Mouse (Mus musculus) megakaryocyte, embryonic 14.5 days (primary cell): ENCODE data around the gene Sirpa. TPM values are rescaled to one million over a fixed set of nuclear protein-coding genes. Genes with fewer than 3 reads are reported as not detected.

Experiments
- H3K27me3 ChIP-seq: replicated peaks from 2 replicates; pipeline ENCODE3; 2012; ENCODE audit warnings: inconsistent platforms
- H3K36me3 ChIP-seq: replicated peaks from 2 replicates; pipeline ENCODE3; 2012; ENCODE audit warnings: low read length, inconsistent platforms, mixed read lengths
- H3K4me1 ChIP-seq: 2 replicates; pipeline ENCODE4 v1.6.1; 2012; ENCODE audit warnings: inconsistent platforms
- H3K4me3 ChIP-seq: replicated peaks from 2 replicates; pipeline ENCODE3; 2012; ENCODE audit warnings: moderate library complexity, mild to moderate bottlenecking, inconsistent platforms
- H3K9me3 ChIP-seq: 2 replicates; pipeline ENCODE4 v1.6.1; 2012; ENCODE audit warnings: inconsistent platforms
- FLI1 ChIP-seq: IDR thresholded peaks from 2 replicates; pipeline ENCODE4 v1.6.1; 2012; ENCODE audit warnings: low read length, inconsistent platforms, mixed read lengths
- GATA1 ChIP-seq: IDR thresholded peaks from 3 replicates; pipeline ENCODE4 v1.6.1; 2012; ENCODE audit warnings: mixed read lengths, low read length, inconsistent platforms, borderline replicate concordance
- polyA plus RNA-seq: library from polyadenylated mRNA; stranded (reverse); fragments of >175 nt; gene quantifications from 2 replicates; pipeline ENCODE4 v1.2.3, GENCODE M21; 2012; ENCODE audit warnings: low replicate concordance; ENCODE audit not compliant: insufficient read depth

The Sirpa gene
- polyA plus RNA-seq, 1 experiment, result 60.3 TPM

DNA sequence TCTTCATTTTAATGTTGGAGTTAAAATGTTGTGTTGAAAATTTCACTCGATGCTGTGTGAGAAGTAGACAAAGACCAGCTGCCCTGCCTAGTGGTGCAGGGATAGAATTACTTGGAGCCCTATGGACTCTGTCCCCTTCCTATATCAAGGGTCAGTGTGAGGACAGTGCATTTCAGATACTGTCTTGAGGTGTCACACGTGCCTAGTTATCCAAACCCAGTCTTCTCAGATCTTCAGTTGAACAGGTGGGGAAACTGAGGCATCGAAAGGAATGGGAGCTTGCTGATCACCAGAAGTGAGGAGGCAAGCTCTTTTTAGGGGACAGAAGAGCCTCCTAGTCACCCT is 33.8 kb upstream of the Sirpa start:
- no peak for TF ChIP-seq GATA1
- no peak for TF ChIP-seq FLI1
- H3K27me3 ChIP-seq, result peaks cover 47% of the 10 kb centered on the region
- H3K4me3 ChIP-seq, result no peak overlapping the region
- no peaks in the 10 kb centered on the region for H3K36me3 ChIP-seq
- no peaks in the 10 kb centered on the region for H3K4me1 ChIP-seq
- no peaks in the 10 kb centered on the region for H3K9me3 ChIP-seq

DNA sequence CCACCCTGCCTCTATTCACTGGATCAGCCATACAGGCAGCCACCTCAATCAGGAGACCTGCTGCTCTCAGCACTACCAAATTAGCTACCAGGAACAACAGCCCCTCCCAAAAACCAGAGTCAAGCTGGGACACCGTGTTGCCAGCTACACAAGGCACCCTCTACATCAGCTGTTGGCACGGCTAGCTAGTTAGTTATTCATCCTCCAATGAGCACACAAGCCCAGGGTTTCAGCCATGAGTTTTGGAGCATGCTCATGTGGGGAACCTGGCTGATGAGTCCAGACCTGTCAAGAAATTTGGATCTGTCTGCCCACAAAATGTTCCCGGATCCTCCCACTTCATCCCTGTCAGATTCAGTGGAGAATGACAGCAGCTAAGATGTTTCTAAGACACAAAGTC is 30.8 kb upstream of the Sirpa start:
- TF ChIP-seq GATA1 (no peak), FLI1 (no peak)
- H3K4me1 ChIP-seq, result no peaks in the 10 kb centered on the region
- no peak overlapping the region for H3K4me3 ChIP-seq
- H3K9me3 ChIP-seq, result no peaks in the 10 kb centered on the region
- no peaks in the 10 kb centered on the region for H3K36me3 ChIP-seq
- peaks cover 43% of the 10 kb centered on the region for H3K27me3 ChIP-seq

DNA sequence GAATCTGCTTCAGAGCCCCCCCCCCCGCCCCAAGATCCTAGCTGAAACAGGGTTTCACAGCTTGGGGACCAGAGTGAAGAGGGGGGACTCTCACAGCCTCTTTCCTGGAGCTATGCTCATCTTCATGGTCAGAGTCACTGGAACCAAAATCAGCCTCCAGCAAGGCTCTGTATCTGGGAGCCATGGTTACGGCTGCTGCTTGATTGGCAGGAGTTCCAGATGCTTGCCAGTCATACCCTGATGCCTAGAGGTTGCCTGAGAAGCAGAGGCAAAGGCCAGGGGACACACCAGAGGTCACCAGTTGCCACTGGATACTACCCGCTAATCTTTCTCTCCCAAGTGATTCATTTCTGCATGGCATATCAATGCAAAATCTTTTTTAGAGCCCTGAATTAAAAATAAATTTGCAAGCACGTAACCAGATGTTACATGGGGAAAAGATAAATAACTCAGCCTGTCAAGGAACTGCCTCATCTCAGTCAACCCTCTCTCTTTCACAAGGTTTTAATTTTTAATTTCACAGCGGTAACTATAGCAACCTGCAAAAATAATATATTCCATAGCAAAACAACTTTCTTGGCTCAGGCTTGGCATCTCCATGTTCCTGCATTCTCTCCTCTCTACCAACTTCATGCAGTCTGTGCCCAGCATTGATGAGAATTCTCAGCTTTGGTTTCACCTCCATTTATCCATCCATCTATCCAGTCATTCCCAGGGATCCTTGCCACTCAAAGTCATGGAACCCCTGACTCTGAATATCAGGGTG is 28.5 kb upstream of the Sirpa start:
- Histone ChIP-seq H3K4me3 (no peak overlapping the region), H3K27me3 (peaks cover 50% of the 10 kb centered on the region), H3K9me3 (peaks cover 17% of the 10 kb centered on the region), H3K36me3 (no peaks in the 10 kb centered on the region), H3K4me1 (no peaks in the 10 kb centered on the region)
- TF ChIP-seq FLI1 (no peak), GATA1 (no peak)

DNA sequence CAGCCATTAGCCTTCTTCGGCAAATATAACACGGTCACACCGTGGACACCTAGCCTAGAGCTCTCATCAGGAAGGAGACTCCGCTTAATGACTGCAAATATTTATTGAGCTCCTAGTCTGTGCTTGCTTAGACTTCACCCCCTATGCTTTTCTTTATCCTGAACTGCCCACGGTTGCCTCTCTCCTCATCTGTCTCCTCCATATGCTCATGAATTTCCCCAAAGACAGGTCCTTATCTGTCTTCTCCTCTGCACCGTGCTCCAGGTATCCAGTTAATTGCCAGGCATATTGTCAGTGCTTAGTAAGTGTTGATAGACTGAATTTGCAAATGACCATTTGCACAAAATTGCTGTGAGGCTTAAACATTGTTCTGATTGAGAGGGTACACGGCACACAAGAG is 23.5 kb upstream of the Sirpa start:
- Histone ChIP-seq H3K9me3 (peaks cover 17% of the 10 kb centered on the region), H3K4me1 (no peaks in the 10 kb centered on the region; the same call in 1 of the 2 replicates), H3K4me3 (no peak overlapping the region), H3K27me3 (peaks cover 65% of the 10 kb centered on the region), H3K36me3 (no peaks in the 10 kb centered on the region)
- TF ChIP-seq FLI1 (no peak), GATA1 (no peak)

DNA sequence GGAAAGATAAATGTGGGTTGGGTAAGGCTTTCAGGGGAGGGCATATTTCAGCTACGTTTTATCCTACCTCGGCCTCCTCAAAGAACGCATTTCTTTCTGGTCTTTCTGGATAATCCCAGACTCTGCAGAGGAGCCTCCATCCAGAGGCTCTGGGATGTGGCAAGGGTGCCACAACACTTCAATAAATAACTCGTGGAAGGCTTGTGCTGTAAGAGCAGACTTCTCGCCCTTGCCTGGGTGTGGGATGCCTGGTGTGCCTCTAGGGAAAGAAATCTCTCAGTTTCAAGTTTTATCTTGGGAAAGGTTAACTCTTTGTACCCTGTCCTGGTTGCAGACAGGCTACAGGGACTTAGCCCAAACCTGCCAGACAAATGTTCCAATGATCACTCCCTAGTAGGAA is 23.1 kb upstream of the Sirpa start:
- TF ChIP-seq FLI1 (no peak), GATA1 (no peak)
- Histone ChIP-seq H3K27me3 (peaks cover 69% of the 10 kb centered on the region), H3K9me3 (peaks cover 17% of the 10 kb centered on the region), H3K4me1 (peaks cover 4% of the 10 kb centered on the region; the same call in 1 of the 2 replicates), H3K36me3 (no peaks in the 10 kb centered on the region), H3K4me3 (no peak overlapping the region)

DNA sequence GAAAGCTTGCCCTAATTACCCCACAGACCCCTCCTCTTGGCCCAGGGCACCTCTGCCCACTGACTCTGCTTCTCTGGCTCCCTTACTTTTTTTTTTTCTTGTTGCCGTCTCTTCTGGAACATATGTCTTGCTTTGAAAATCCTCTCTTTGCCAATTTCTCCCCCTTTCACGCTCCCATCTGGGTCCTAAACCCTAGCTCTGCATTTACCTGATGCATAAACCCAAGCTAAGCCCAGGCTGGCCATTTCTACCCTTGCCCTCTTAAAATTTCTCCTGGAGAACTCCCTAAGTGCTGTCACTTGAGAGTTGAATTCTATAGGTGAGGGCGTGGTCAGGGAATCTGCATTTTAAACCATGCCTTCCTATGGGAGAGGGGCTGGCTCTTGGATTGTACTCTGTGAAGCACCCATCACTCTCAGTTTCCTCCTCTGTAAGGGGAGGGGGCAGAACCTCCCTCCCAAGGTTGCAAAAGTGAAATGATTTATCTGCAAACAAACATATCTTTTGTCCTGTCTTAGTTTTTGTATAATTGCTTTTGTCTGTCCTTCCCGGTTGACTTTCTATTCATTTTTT is 18.8 kb upstream of the Sirpa start:
- H3K4me3 ChIP-seq, result no peak overlapping the region
- TF ChIP-seq GATA1, result no peak
- no peak for TF ChIP-seq FLI1
- peaks cover 5% of the 10 kb centered on the region; the same call in 1 of the 2 replicates for H3K4me1 ChIP-seq
- H3K9me3 ChIP-seq, result peaks cover 2% of the 10 kb centered on the region
- peaks cover 85% of the 10 kb centered on the region for H3K27me3 ChIP-seq
- H3K36me3 ChIP-seq, result no peaks in the 10 kb centered on the region

DNA sequence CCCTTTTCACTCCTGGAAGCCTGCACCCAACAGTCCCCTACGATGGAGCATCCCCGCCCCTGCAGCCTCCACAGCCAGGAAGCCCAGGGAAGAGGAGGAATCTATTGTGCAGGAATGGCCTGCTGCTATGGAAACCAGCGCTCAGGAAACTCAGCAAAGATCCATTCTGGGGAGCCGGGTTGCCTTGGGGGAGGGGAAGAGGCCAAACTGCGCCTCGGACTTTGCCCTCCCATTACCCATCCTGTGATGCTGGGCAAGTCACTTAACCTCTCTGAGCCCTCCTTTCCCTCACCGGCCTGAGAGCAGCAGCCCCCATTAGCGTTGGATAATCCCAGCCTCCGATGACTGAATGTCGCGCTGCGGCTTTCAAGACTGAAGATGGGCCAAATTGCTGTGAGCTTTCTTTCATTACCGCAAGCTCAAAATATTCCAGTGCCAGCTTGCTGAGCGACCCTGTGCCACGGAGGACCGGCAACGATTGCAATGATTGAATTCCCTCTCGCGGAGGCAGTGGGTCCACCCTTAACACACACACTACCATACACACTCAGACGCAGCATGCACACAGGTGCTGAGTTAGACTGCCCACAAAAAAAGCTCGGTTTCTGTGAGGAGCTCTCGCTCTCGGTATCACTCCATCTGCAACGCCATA is 18.1 kb upstream of the Sirpa start:
- H3K9me3 ChIP-seq, result no peaks in the 10 kb centered on the region
- TF ChIP-seq GATA1, result no peak
- TF ChIP-seq FLI1, result no peak
- peak overlapping the region; percentile 8 for H3K4me3 ChIP-seq
- peaks cover 89% of the 10 kb centered on the region for H3K27me3 ChIP-seq
- peaks cover 5% of the 10 kb centered on the region; the same call in 1 of the 2 replicates for H3K4me1 ChIP-seq
- no peaks in the 10 kb centered on the region for H3K36me3 ChIP-seq

DNA sequence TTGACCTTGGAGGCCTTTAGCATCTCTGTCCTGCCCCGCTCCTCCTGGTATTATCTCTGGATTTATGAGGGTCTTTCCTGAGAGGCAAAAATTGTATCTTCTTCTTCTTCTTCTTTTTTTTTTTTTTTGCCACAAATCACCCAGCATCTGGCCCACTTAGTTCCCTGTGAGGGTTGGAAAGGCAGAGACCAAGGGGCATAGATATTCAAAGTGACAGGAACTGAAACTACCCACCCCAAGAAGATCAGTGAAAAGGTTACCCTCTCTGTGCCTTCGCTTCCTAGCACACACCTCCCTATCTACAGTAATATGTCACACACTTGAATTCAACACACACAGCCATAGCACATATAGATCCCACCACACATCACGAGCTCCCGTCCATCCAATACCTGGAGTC is 17.5 kb upstream of the Sirpa start:
- TF ChIP-seq FLI1 (no peak), GATA1 (no peak)
- H3K4me3 ChIP-seq, result no peak overlapping the region
- no peaks in the 10 kb centered on the region for H3K9me3 ChIP-seq
- H3K27me3 ChIP-seq, result peaks cover 89% of the 10 kb centered on the region
- H3K4me1 ChIP-seq, result peaks cover 5% of the 10 kb centered on the region; the same call in 1 of the 2 replicates
- no peaks in the 10 kb centered on the region for H3K36me3 ChIP-seq

DNA sequence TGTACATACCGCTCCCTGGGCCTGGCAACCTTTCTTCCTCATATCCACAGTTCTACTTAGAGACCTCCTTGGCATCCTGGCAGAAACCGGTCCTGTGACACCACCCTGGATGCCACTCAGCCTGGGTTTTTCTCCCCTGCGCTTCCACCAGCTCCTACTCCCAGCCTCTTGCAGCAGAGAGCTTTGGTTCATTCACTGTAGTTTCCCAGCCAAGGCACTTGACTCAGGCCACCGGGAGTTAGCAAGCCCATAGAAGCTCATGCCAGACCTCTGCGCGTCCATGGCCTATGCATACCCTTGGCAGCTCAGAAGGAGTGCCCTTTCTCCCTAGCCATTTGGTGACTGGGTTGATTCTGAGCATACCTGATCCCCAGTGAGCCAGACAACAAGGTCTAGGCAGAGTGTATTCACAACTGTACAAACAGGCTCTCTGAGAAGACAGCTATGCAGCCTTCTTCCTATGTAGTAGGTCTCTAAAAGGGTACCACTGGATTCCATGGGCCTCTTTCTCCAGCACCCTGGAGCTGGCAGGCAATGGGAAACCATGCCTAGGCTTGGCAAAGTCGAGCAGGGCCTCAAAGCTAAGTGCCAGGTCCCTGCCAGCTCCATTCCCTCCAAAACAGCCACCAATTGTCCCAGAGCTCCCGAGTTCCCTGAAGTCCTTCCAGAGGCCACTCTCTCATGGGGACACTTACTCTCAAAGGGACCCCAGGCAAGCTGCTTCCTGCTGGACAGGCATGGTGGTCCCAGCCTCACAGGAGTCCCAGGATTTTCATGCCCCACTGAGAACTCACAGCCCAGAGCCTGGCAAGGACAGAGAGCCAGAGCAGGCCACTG is 15.8 kb upstream of the Sirpa start:
- TF ChIP-seq FLI1 (no peak), GATA1 (no peak)
- Histone ChIP-seq H3K36me3 (no peaks in the 10 kb centered on the region), H3K9me3 (no peaks in the 10 kb centered on the region), H3K4me1 (peaks cover 5% of the 10 kb centered on the region; the same call in 1 of the 2 replicates), H3K4me3 (no peak overlapping the region), H3K27me3 (peaks cover 91% of the 10 kb centered on the region)

DNA sequence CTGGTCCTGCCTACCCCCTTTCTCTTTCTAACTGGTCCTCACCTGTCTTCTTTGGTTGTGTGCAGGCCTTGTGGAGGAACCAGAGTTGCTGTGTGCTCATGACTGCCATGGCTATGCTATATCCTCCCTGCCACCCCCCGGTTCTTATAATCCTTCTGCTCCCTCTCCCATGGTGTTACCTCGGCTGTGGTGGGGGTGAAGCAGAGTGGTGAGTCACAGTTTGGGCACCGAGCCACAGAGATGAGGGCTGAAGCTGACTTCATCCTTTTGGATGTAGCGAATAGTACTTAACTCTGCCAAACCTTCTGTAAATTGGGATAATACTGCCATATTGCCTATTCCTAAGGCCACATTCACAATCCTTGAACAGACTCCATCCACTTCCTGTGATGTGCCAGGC is 12.0 kb upstream of the Sirpa start:
- H3K36me3 ChIP-seq, result no peaks in the 10 kb centered on the region
- TF ChIP-seq GATA1 (no peak), FLI1 (no peak)

More for the DNA sequence above, 12.0 kb upstream of the Sirpa start:
- no peaks in the 10 kb centered on the region for H3K9me3 ChIP-seq
- no peak overlapping the region for H3K4me3 ChIP-seq
- H3K4me1 ChIP-seq, result peaks cover under 1% of the 10 kb centered on the region; the same call in 1 of the 2 replicates
- H3K27me3 ChIP-seq, result peaks cover 84% of the 10 kb centered on the region
